Mouse (Mus musculus): ENCODE data around the gene Fam184a. TPM values are rescaled to one million over a fixed set of nuclear protein-coding genes. Genes with fewer than 3 reads are reported as not detected.

Gene Fam184a
- polyA plus RNA-seq, 1 experiment from 2014 or later, result 1.9 TPM

DNA sequence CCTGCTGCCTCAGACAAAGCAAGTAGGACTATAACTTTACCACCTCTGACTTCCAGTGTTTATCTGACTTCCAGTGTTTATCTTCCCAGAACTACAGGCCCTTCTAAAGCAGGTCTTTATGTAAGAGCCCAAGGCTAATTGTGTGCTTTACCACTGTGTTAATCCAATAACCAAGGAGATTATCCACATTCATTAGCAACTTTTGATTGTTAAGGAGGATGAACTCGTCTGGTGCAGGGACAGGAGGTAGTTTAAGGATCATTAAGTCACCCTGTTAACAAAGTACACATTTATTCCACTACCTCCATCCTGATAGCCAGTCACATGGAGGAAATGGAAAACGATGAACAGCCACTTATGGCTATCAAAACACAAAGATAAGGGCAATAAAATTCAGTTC, 25.6 kb downstream of the Fam184a start:
- H3K36me3 ChIP-seq (ENCODE audit: control insufficient read depth, insufficient read depth, low read length), result no peaks in the 10 kb centered on the region
- no peaks in the 10 kb centered on the region for H3K4me1 ChIP-seq (replicated peaks; ENCODE audit: control insufficient read depth, insufficient read depth, low read length)
- 29% methylated on average over 2 of the region's 2 CpGs for WGBS
- no peak overlapping the region for H3K27ac ChIP-seq (ENCODE audit: low read depth, low read length)
- H3K9me3 ChIP-seq (ENCODE audit: control insufficient read depth, low read length), result no peaks in the 10 kb centered on the region
- no peak for ATAC-seq (replicated peaks; ENCODE audit: low FRiP score)
- no peak overlapping the region for H3K4me3 ChIP-seq (ENCODE audit: low read depth, low read length)
- H3K9ac ChIP-seq (ENCODE audit: low read depth, low read length), result no peak overlapping the region
- H3K4me2 ChIP-seq, result no peak overlapping the region
- H3K27me3 ChIP-seq (replicated peaks; ENCODE audit: control insufficient read depth, insufficient read depth, low read length), result no peaks in the 10 kb centered on the region
- DNase-seq (ENCODE audit: low spot score), result no peak

DNA sequence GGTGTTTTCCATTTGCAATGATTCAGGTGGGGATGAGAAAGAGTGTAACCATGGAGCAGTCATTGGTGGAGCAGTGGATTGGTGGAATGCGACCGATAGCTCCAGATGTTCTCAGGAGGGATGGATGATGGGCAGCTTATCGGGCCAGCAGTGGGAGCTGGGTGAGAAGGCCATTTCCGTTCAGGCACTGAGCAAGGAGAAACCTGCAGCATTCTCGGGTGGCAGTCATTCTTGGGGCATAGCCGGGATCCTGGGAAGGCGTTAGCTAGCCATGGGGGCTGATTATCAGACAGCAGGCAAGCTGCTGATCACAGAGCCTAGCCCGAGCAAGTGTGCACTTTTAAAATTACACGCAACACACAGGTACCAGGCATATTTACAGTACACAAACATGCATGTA, 46.4 kb downstream of the Fam184a start:
- no peak for ATAC-seq (replicated peaks; ENCODE audit: low FRiP score)
- 88% methylated on average over 9 of the region's 9 CpGs for WGBS
- Histone ChIP-seq H3K4me3 (ENCODE audit: low read depth, low read length) (no peak overlapping the region), H3K4me1 (replicated peaks; ENCODE audit: control insufficient read depth, insufficient read depth, low read length) (no peaks in the 10 kb centered on the region), H3K27me3 (replicated peaks; ENCODE audit: control insufficient read depth, insufficient read depth, low read length) (no peaks in the 10 kb centered on the region), H3K27ac (ENCODE audit: low read depth, low read length) (no peak overlapping the region), H3K4me2 (no peak overlapping the region), H3K9ac (ENCODE audit: low read depth, low read length) (no peak overlapping the region), H3K36me3 (ENCODE audit: control insufficient read depth, insufficient read depth, low read length) (no peaks in the 10 kb centered on the region), H3K9me3 (ENCODE audit: control insufficient read depth, low read length) (no peaks in the 10 kb centered on the region)
- DNase-seq (ENCODE audit: low spot score), result no peak

DNA sequence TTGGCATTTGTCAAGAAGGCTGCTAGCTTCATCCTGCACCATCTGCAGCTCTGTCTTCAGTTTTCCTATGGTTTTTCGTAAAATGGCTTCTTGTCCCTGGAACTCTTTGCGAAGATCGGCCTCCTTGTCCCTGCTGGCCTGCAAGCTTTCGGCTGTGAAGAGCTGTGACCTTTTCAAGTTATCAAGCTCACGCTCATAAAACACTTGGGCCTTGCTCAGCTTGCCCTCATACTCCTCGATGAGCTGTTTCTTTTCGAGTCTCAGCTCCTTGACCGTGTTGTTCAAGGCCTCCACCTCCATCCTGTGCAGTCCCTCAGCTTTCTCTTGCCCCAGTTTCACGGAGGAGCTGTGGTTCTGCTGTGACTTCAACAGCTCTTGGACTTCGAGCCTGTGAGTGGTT, 52.4 kb downstream of the Fam184a start:
- Histone ChIP-seq H3K27ac (ENCODE audit: low read depth, low read length) (no peak overlapping the region; the same call in 1 of the 2 replicates), H3K9ac (ENCODE audit: low read depth, low read length) (no peak overlapping the region), H3K4me2 (no peak overlapping the region), H3K4me1 (replicated peaks; ENCODE audit: control insufficient read depth, insufficient read depth, low read length) (no peaks in the 10 kb centered on the region), H3K9me3 (ENCODE audit: control insufficient read depth, low read length) (no peaks in the 10 kb centered on the region), H3K4me3 (ENCODE audit: low read depth, low read length) (no peak overlapping the region), H3K36me3 (ENCODE audit: control insufficient read depth, insufficient read depth, low read length) (no peaks in the 10 kb centered on the region), H3K27me3 (replicated peaks; ENCODE audit: control insufficient read depth, insufficient read depth, low read length) (no peaks in the 10 kb centered on the region)
- ATAC-seq (replicated peaks; ENCODE audit: low FRiP score), result no peak
- WGBS, result 83% methylated on average over 10 of the region's 10 CpGs
- DNase-seq (ENCODE audit: low spot score), result no peak

DNA sequence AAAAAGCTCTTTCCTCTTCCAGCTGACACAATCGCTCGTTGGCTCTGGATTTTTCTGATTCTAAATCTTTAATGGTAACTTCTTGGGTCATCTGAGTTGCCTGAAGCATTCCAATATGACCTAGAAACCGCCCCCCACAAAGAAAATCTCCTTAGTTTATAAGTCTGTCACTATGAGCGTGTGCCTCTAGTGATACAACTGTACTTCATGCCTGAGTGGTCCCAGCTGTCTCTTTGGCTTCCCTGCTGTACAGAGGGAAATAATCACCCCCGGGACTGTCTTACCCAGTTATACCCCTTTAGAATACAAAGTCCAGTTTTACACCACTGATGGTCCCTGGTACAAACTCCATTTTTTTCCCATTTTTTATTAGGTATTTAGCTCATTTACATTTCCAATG, 56.2 kb downstream of the Fam184a start:
- Histone ChIP-seq H3K4me1 (replicated peaks; ENCODE audit: control insufficient read depth, insufficient read depth, low read length) (no peaks in the 10 kb centered on the region), H3K9me3 (ENCODE audit: control insufficient read depth, low read length) (no peaks in the 10 kb centered on the region), H3K27me3 (replicated peaks; ENCODE audit: control insufficient read depth, insufficient read depth, low read length) (no peaks in the 10 kb centered on the region), H3K4me2 (no peak overlapping the region), H3K4me3 (ENCODE audit: low read depth, low read length) (no peak overlapping the region), H3K27ac (ENCODE audit: low read depth, low read length) (no peak overlapping the region), H3K36me3 (ENCODE audit: control insufficient read depth, insufficient read depth, low read length) (no peaks in the 10 kb centered on the region), H3K9ac (ENCODE audit: low read depth, low read length) (no peak overlapping the region)
- no peak for ATAC-seq (replicated peaks; ENCODE audit: low FRiP score)
- 76% methylated on average over 5 of the region's 5 CpGs for WGBS
- DNase-seq (ENCODE audit: low spot score), result no peak

DNA sequence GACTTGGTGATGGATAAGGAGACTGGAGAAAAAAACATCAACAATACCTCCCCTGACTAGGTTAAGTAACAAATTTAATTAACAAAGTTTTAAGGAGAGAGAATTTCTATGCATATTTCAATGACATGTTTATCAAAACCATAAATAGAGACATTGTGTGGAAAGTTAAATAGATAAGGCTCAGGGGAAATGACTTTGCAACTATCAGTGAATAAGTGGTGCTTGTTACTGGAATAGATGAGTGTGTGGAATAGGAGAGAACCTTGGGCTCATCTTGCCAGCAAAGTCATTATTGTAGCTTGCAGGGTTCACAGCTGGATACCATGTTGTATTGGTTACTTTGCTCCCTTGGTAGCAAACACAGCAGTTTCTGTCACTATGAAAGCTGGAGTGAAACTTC, 59.7 kb downstream of the Fam184a start:
- no peak overlapping the region for H3K9ac ChIP-seq (ENCODE audit: low read depth, low read length)
- no peak overlapping the region for H3K4me3 ChIP-seq (ENCODE audit: low read depth, low read length)
- no peaks in the 10 kb centered on the region for H3K27me3 ChIP-seq (replicated peaks; ENCODE audit: control insufficient read depth, insufficient read depth, low read length)
- no peaks in the 10 kb centered on the region for H3K4me1 ChIP-seq (replicated peaks; ENCODE audit: control insufficient read depth, insufficient read depth, low read length)
- no peak overlapping the region for H3K27ac ChIP-seq (ENCODE audit: low read depth, low read length)
- DNase-seq (ENCODE audit: low spot score) (no peak), ATAC-seq (replicated peaks; ENCODE audit: low FRiP score) (no peak)
- H3K9me3 ChIP-seq (ENCODE audit: control insufficient read depth, low read length), result no peaks in the 10 kb centered on the region
- H3K4me2 ChIP-seq, result no peak overlapping the region
- no peaks in the 10 kb centered on the region for H3K36me3 ChIP-seq (ENCODE audit: control insufficient read depth, insufficient read depth, low read length)

DNA sequence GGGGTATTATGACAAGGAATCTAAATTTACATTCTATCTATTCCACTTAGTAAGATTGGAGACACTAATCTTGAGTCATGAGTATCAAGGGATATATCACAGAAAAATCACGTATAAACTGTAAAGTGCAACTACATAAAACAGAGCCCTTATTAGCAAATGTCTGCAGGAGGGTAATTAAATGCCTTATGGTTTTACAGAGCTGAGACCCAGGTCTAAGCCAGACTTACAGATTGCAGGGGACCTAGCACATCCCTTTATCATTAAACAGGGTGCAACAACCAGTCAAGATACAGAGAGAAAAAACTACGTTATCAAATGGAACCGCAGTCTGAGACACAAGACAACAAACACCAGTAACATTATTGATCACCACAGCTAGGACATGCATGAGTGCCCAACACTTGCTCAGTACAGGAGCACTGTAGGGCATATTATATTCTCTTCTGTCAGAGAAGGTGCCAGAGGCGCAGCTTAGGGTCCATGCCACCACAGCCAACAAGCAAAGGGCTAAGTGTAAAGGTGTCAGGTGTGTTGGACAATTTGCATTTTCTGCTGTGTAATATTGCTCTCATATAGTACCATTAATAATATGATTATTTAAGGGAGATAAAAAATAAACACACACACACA, 61.9 kb downstream of the Fam184a start:
- no peak for DNase-seq (ENCODE audit: low spot score)
- Histone ChIP-seq H3K4me1 (replicated peaks; ENCODE audit: control insufficient read depth, insufficient read depth, low read length) (no peaks in the 10 kb centered on the region), H3K27ac (ENCODE audit: low read depth, low read length) (no peak overlapping the region), H3K9me3 (ENCODE audit: control insufficient read depth, low read length) (no peaks in the 10 kb centered on the region), H3K36me3 (ENCODE audit: control insufficient read depth, insufficient read depth, low read length) (no peaks in the 10 kb centered on the region), H3K4me2 (no peak overlapping the region), H3K9ac (ENCODE audit: low read depth, low read length) (no peak overlapping the region), H3K27me3 (replicated peaks; ENCODE audit: control insufficient read depth, insufficient read depth, low read length) (no peaks in the 10 kb centered on the region), H3K4me3 (ENCODE audit: low read depth, low read length) (no peak overlapping the region)
- no peak for ATAC-seq (replicated peaks; ENCODE audit: low FRiP score)
- 80% methylated on average over 4 of the region's 4 CpGs for WGBS

DNA sequence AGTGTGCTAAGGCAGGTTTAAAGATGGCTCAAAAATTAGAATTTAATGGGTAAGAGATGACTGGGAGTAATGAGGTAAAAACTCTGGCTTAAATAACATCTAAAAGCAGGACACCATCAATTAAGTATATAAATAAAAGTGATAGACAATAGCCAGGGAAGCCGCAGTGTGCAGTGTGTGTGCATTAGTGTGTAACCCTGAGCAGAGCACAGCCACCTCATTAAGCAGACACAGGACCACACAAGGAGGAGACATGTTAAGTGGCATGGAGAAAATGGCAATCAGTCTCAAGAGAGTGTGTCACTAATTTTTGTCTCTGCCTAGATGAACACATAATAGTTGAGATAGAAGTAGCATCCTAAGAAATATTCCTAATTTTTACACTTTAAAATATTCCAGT, 62.4 kb downstream of the Fam184a start:
- Histone ChIP-seq H3K4me3 (ENCODE audit: low read depth, low read length) (no peak overlapping the region), H3K27ac (ENCODE audit: low read depth, low read length) (no peak overlapping the region), H3K9ac (ENCODE audit: low read depth, low read length) (no peak overlapping the region), H3K4me1 (replicated peaks; ENCODE audit: control insufficient read depth, insufficient read depth, low read length) (no peaks in the 10 kb centered on the region), H3K4me2 (no peak overlapping the region), H3K9me3 (ENCODE audit: control insufficient read depth, low read length) (no peaks in the 10 kb centered on the region), H3K27me3 (replicated peaks; ENCODE audit: control insufficient read depth, insufficient read depth, low read length) (no peaks in the 10 kb centered on the region), H3K36me3 (ENCODE audit: control insufficient read depth, insufficient read depth, low read length) (no peaks in the 10 kb centered on the region)
- WGBS, result 68% methylated on average over 1 of the region's 1 CpGs
- no peak for ATAC-seq (replicated peaks; ENCODE audit: low FRiP score)
- no peak for DNase-seq (ENCODE audit: low spot score)

DNA sequence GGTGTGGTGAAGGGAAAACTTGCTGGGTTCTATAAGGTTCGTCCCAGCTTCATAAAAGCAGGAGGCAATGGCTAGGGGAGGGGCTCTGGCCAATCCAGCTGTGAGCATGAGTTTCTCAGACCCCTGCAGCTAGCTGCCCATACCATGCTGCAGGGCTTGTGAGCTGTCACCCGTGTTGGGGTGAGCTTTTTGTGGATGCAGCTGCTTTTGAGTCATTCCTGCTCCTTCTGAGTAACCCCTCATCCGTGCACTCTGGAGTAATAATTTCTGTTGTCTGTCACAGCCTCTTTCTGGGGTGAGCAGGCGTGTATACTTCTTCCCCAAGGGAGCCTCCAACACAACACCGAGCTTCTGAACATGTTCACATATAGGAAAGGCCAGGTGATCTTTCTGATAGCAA, 63.0 kb downstream of the Fam184a start:
- ATAC-seq (replicated peaks; ENCODE audit: low FRiP score) (no peak), DNase-seq (ENCODE audit: low spot score) (no peak)
- Histone ChIP-seq H3K9me3 (ENCODE audit: control insufficient read depth, low read length) (no peaks in the 10 kb centered on the region), H3K36me3 (ENCODE audit: control insufficient read depth, insufficient read depth, low read length) (no peaks in the 10 kb centered on the region), H3K27ac (ENCODE audit: low read depth, low read length) (no peak overlapping the region), H3K4me3 (ENCODE audit: low read depth, low read length) (no peak overlapping the region), H3K27me3 (replicated peaks; ENCODE audit: control insufficient read depth, insufficient read depth, low read length) (no peaks in the 10 kb centered on the region), H3K9ac (ENCODE audit: low read depth, low read length) (no peak overlapping the region), H3K4me1 (replicated peaks; ENCODE audit: control insufficient read depth, insufficient read depth, low read length) (no peaks in the 10 kb centered on the region), H3K4me2 (no peak overlapping the region)
- WGBS, result 49% methylated on average over 5 of the region's 5 CpGs

DNA sequence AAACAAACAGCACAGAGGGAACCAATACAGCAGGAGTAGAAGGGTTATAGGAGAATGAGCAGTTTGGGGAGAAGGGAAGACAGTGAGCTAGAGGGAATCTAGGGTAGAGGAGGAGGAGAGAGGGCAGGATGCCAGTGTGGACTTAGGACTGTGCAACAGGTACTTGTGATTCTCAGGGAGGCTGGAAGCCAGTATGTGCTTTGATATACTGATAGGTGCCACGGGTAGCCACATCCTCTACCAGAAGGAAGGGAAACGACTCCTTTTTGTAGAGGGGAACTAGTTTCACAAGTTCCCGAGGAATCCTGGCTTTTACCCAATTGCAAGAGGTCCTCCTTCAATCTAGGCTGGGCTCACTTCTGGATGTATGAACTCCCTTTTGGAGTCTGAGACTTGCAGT, 65.1 kb downstream of the Fam184a start:
- H3K27me3 ChIP-seq (replicated peaks; ENCODE audit: control insufficient read depth, insufficient read depth, low read length), result no peaks in the 10 kb centered on the region
- H3K4me2 ChIP-seq, result no peak overlapping the region
- no peak overlapping the region for H3K4me3 ChIP-seq (ENCODE audit: low read depth, low read length)
- H3K4me1 ChIP-seq (replicated peaks; ENCODE audit: control insufficient read depth, insufficient read depth, low read length), result no peaks in the 10 kb centered on the region
- H3K9me3 ChIP-seq (ENCODE audit: control insufficient read depth, low read length), result no peaks in the 10 kb centered on the region
- no peak overlapping the region for H3K9ac ChIP-seq (ENCODE audit: low read depth, low read length)
- 54% methylated on average over 3 of the region's 3 CpGs for WGBS
- H3K36me3 ChIP-seq (ENCODE audit: control insufficient read depth, insufficient read depth, low read length), result no peaks in the 10 kb centered on the region
- no peak overlapping the region for H3K27ac ChIP-seq (ENCODE audit: low read depth, low read length)
- no peak for DNase-seq (ENCODE audit: low spot score)
- no peak for ATAC-seq (replicated peaks; ENCODE audit: low FRiP score)
